Mouse (Mus musculus) 3134 (cell line): ENCODE measurements around the gene Olfr115.

ENCODE experiments used
- DNase-seq: peaks from one replicate; pipeline ENCODE4 v3.0.0-alpha.2; 2011; ENCODE audit warnings: low spot score; ENCODE audit not compliant: insufficient read length; ENCODE audit errors: extremely low read depth

The Olfr115 gene

DNA sequence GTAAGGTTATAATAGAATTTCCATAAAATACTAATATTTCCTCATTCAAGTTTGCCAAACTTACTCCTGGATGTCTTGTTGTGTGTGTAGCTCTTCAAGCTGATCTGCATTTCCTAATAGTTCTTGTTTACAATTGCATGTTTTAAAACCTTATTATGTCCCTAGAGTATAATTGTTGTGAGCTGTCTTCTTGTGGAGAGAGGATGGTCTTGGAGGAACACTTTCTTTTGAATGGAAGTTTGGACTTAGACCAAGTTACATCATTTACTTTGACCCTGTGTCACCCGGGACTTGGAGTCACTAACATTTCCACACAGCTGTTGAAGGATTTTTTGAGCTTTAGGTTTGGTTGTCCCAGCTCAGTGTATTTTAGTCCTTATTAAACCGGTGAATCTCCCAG is at the start of gene Olfr115, which contains the start of gene Olfr116:
Olfr115 (minus strand) TSS at position 101 of the 400 bp plus-strand sequence.
Olfr116 (minus strand) TSS at position 191 of the 400 bp plus-strand sequence.
- no peak for DNase-seq

DNA sequence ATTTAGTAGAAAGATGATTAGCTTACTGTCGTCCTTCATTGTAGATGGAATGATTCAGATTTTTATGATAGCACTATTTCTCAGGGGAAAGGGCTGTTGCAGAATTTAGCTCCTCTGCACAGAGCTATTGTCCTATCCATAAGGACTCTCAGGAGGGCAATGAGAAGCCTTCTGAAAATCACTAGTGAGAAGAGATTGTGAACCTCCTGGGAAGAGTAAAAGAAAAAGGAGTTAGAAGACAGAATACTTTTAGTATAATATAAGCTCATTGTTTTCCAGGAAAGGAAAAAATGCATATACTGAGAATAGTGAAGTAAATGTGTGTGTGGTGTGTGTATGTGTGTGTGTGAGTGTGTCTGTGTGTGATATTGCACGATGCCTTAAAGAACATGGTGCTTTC is 39.8 kb upstream of the Olfr115 start, which contains the start of gene Olfr118:
Olfr118 (plus strand) TSS at position 301 of the 400 bp plus-strand sequence.
- no peak for DNase-seq

- no peak for DNase-seq
Observed at GRCm38 (mm10) chr17:37663682-37664081, 36.8 kb upstream of the Olfr115 start, which contains the start of gene Olfr117. Olfr117 (minus strand) TSS chr17:37663782.

GRCm38 (mm10) chr17:37592643-37593042 is 34.3 kb downstream of the Olfr115 start, which contains the start of gene Olfr114:
Olfr114 (minus strand) TSS chr17:37592743.
- no peak for DNase-seq

DNA sequence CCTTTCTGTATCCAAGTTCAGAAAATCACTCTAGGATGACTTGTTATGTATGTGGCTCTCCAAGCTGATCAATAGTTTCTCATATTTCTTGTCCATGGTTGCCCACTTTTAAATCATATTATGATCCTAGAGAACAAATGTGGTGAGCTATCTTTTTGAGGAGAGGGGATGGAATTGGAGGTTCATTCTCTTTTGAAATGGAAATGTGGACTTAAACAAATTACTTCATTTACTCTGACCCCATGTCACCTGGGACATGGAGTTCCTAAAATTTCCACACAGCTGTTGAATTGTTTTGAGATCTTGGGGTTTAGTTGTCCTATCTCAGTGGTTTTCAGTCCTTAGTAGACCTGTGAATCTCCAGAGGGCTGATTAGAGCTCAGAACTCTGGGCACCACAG is 49.3 kb downstream of the Olfr115 start, which contains the start of gene Olfr113:
Olfr113 (minus strand) TSS at position 101 of the 400 bp plus-strand sequence.
- DNase-seq, result no peak

DNA sequence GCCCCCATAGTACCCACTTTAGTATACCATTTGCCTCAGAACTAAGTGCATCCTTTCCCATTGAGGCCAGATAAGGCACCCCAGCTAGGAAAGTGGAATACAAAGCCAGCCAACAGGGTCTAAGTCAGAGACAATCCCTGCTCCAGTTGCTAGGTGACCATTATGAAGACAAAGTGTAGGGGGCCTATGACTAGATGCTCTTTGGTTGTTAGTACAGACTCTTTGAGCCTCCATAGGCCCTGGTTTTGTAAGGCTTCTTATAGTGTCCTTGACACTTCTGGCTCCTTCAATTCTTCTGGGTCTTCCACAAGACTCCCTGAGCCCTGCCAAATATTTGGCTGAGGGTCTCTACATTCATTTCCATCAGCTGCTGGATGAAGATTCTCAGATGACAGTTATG is 57.6 kb downstream of the Olfr115 start, which contains the start of gene Olfr112:
Olfr112 (minus strand) TSS at position 101 of the 400 bp plus-strand sequence.
- no peak for DNase-seq
